Mouse (Mus musculus): Measurements from ENCODE around the gene Slc26a1. TPM values are rescaled to one million over a fixed set of nuclear protein-coding genes. Genes with fewer than 3 reads are reported as not detected.

Gene Slc26a1
- polyA plus RNA-seq, 1 experiment from 2014 or later = 2.1 TPM

DNA sequence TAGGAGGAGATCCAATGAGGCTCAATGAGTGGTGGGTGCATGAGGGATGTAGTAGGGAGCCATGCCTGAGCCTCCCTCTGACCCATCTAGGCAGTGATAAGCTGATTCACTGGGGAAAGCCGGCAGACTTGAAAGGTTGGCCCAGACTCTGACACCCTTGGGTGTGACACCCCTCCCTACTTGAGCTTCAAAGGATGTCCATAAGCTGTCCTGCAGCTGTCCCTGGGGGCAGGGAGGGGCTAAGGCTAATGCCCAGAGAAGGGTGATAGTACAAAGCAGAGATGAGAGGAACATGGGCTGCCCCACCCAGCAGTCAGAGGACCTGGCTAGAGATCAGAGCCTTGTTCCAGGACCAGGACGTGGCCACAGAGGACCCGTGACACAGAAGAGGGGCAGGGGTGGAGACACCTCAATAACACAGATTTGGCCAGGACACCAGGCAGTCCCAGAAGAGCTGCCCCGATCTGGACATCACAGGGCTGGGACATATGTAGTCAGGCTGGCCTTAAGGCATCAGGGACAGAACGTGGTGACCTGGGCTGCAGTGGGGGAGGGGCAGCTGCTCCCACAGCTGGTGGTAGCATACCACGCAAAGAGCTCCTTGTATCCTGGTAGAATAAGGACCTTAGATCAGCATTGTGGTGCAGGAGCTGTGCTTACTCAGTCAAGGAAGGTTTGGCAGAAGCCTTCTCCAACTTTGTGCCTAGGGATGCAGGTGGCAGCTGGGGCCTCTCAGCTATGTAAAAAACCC, 33.8 kb upstream of the Slc26a1 start:
- no peaks in the 10 kb centered on the region for H3K27me3 ChIP-seq (replicated peaks; ENCODE audit: control insufficient read depth, insufficient read depth, low read length)
- WGBS = 62% methylated on average over 6 of the region's 6 CpGs
- H3K4me1 ChIP-seq (ENCODE audit: control insufficient read depth, insufficient read depth, low read length) = no peaks in the 10 kb centered on the region
- H3K9me3 ChIP-seq (replicated peaks; ENCODE audit: control insufficient read depth, low read length) = no peaks in the 10 kb centered on the region
- H3K36me3 ChIP-seq (ENCODE audit: control insufficient read depth, insufficient read depth, low read length) = peaks cover 24% of the 10 kb centered on the region
- no peak overlapping the region for H3K4me2 ChIP-seq (ENCODE audit: low read length)
- no peak for ATAC-seq
- no peak overlapping the region for H3K27ac ChIP-seq (ENCODE audit: low read depth, low read length)
- no peak for DNase-seq (ENCODE audit: low spot score)
- H3K4me3 ChIP-seq (ENCODE audit: low read depth, low read length) = no peak overlapping the region
- no peak overlapping the region for H3K9ac ChIP-seq (ENCODE audit: low read length)

DNA sequence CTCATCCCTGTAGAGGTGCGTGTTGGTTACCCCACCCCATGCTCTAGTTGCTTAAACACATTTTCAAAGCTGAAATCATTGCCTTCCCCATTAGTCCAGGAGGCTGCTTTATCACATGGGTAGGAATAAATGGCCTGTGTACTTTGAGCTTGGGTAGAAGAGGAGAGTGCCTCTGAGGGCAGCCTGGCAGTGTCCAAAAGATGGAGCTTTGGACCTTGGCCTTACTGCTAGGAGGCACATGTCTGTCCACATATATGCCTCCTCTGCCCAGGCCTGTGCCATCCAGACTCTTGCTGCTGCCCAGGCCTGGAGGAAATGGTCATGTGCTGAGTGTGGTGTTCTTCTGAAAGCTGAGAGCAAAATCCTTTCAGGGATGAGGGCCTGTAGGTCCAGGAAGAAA, 33.0 kb upstream of the Slc26a1 start:
- no peak overlapping the region for H3K9ac ChIP-seq (ENCODE audit: low read length)
- no peak overlapping the region for H3K4me3 ChIP-seq (ENCODE audit: low read depth, low read length)
- H3K4me2 ChIP-seq (ENCODE audit: low read length) = no peak overlapping the region
- 90% methylated on average over 1 of the region's 1 CpGs for WGBS
- no peaks in the 10 kb centered on the region for H3K9me3 ChIP-seq (replicated peaks; ENCODE audit: control insufficient read depth, low read length)
- DNase-seq (ENCODE audit: low spot score) = no peak
- H3K4me1 ChIP-seq (ENCODE audit: control insufficient read depth, insufficient read depth, low read length) = no peaks in the 10 kb centered on the region
- H3K27me3 ChIP-seq (replicated peaks; ENCODE audit: control insufficient read depth, insufficient read depth, low read length) = no peaks in the 10 kb centered on the region
- H3K27ac ChIP-seq (ENCODE audit: low read depth, low read length) = no peak overlapping the region
- H3K36me3 ChIP-seq (ENCODE audit: control insufficient read depth, insufficient read depth, low read length) = peaks cover 24% of the 10 kb centered on the region
- ATAC-seq = no peak

DNA sequence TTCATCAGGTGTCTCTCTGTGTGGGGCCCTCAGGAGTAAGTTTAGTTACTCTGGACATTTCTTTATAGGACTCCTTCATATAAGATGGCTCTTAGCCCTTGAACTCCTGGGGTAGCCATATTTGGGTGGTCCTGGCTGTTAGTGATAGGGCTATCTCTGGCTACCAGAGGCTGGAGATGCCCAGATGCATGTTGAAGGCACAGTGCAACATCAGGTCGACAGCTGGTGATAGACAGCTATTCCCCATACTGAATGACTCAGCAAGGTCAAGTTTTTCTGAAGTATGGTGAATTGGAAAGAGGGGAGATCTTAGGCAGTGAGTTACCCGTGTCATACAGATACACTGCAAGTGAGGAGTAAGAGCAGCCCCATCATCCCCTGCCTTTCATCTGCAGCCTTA, 32.4 kb upstream of the Slc26a1 start:
- WGBS = 96% methylated on average over 2 of the region's 2 CpGs
- Histone ChIP-seq H3K4me3 (ENCODE audit: low read depth, low read length) (no peak overlapping the region), H3K9me3 (replicated peaks; ENCODE audit: control insufficient read depth, low read length) (no peaks in the 10 kb centered on the region), H3K27me3 (replicated peaks; ENCODE audit: control insufficient read depth, insufficient read depth, low read length) (no peaks in the 10 kb centered on the region), H3K4me2 (ENCODE audit: low read length) (no peak overlapping the region), H3K36me3 (ENCODE audit: control insufficient read depth, insufficient read depth, low read length) (peaks cover 24% of the 10 kb centered on the region), H3K27ac (ENCODE audit: low read depth, low read length) (no peak overlapping the region), H3K4me1 (ENCODE audit: control insufficient read depth, insufficient read depth, low read length) (no peaks in the 10 kb centered on the region), H3K9ac (ENCODE audit: low read length) (no peak overlapping the region)
- ATAC-seq (no peak), DNase-seq (ENCODE audit: low spot score) (no peak)

DNA sequence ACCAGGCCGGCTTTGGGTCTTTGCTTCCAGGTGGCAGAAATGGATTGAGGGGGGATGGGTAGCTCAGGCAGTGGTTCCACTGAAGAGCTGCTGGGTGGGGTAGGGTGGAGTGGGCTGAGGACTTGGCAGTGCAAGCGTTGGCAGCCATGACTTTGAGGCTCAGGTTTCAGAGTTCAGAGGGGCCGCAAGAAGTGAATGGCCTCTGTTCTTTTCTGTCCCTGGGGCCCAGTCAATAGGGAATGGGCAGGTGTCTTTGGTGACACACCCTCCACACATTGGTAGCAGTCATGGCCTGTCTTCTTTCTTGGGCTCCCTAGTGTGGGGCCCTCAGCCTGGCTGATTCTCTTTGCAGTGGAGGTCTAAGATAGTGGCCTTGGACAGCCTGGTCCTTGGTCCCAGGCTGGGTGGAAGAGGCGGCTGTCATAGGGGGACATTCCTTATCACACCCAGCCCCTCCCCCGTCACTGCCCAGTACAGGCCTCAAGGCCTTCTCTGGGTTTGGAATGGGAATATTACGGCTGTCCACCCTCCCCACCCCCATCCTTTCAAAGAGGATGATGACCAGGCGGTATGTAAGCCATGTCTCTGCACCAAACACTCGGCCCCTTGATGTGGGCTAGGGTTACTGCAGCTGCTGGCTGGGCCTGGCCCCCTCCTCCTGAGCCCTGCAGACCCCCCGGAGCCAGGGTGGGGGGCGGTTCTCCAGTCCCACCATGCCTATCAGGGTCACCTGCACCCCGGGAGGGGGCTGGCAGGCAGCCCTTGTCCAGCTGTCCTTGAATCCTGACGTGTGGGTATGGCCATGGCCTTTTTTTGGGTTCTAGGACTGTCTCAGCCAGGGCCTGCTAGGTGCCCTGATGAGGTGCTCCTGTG, 28.6 kb upstream of the Slc26a1 start:
- Histone ChIP-seq H3K27me3 (replicated peaks; ENCODE audit: control insufficient read depth, insufficient read depth, low read length) (no peaks in the 10 kb centered on the region), H3K4me2 (ENCODE audit: low read length) (no peak overlapping the region), H3K9ac (ENCODE audit: low read length) (no peak overlapping the region), H3K9me3 (replicated peaks; ENCODE audit: control insufficient read depth, low read length) (no peaks in the 10 kb centered on the region), H3K4me1 (ENCODE audit: control insufficient read depth, insufficient read depth, low read length) (no peaks in the 10 kb centered on the region), H3K36me3 (ENCODE audit: control insufficient read depth, insufficient read depth, low read length) (peaks cover 24% of the 10 kb centered on the region), H3K4me3 (ENCODE audit: low read depth, low read length) (no peak overlapping the region), H3K27ac (ENCODE audit: low read depth, low read length) (no peak overlapping the region)
- ATAC-seq = no peak
- DNase-seq (ENCODE audit: low spot score) = no peak
- WGBS = 87% methylated on average over 12 of the region's 12 CpGs

DNA sequence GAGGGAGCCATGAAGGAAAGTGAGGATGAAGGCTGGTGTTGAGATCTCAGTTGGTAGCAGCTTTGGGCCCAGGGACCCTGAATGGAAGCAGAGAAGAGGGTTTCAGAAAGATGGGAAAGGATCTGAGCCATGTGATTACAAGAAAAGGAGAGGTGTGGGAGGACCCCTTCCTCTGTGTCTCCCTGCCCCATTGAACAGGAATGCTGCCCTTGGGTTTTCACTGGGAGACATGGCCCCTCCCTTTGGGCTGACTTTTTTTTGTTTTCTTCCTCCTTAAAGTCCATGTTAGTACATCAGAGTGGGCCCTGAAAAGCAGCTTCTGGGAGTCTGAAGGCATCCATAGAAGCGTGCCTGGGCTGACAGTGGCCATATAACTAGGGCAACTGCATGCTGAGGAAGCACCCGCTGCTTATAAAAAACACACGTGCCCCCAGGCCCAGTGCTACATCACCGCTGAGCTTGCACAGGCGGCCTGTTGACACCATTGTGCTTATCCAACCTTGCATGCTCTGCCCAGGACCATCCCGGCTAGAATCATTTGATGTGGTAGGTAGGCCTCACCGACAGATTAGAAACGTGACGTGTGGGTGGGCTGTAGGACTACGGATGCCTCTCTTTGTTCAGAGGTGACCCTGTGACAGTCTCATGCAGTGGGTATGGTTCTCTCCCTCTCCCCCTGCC, 26.1 kb upstream of the Slc26a1 start:
- ATAC-seq (no peak), DNase-seq (ENCODE audit: low spot score) (no peak)
- Histone ChIP-seq H3K36me3 (ENCODE audit: control insufficient read depth, insufficient read depth, low read length) (peaks cover 21% of the 10 kb centered on the region), H3K9ac (ENCODE audit: low read length) (no peak overlapping the region), H3K4me3 (ENCODE audit: low read depth, low read length) (no peak overlapping the region), H3K9me3 (replicated peaks; ENCODE audit: control insufficient read depth, low read length) (no peaks in the 10 kb centered on the region), H3K27me3 (replicated peaks; ENCODE audit: control insufficient read depth, insufficient read depth, low read length) (no peaks in the 10 kb centered on the region), H3K4me2 (ENCODE audit: low read length) (no peak overlapping the region), H3K27ac (ENCODE audit: low read depth, low read length) (no peak overlapping the region), H3K4me1 (ENCODE audit: control insufficient read depth, insufficient read depth, low read length) (no peaks in the 10 kb centered on the region)
- 71% methylated on average over 10 of the region's 10 CpGs for WGBS

DNA sequence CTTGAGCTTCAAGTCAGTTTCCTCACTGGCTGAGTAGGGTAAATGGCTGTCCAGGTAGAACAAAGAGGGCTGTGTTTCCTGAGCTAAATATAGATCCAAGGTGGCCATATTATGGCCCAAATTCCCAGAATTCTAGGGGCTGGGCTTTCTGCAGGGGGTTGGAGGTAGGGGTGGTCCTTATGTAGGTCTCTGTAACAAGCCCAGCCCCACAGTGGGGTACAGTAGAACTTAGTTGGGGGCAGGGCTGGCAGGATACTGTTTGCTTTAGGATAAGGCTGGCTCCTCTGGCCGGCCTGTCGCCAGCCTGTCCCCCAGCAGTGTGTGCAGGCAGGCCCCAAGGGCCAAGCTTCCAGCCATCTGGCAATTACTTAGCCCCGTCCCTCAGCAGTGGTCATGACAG, 25.0 kb upstream of the Slc26a1 start:
- DNase-seq (ENCODE audit: low spot score) (no peak), ATAC-seq (no peak)
- peaks cover 10% of the 10 kb centered on the region for H3K36me3 ChIP-seq (ENCODE audit: control insufficient read depth, insufficient read depth, low read length)
- H3K4me2 ChIP-seq (ENCODE audit: low read length) = no peak overlapping the region
- no peak overlapping the region for H3K4me3 ChIP-seq (ENCODE audit: low read depth, low read length)
- no peak overlapping the region for H3K27ac ChIP-seq (ENCODE audit: low read depth, low read length)
- 76% methylated on average over 3 of the region's 3 CpGs for WGBS
- 0 out of 2 replicates have a peak, but pooled peaks cover 1% of the 10 kb centered on the region for H3K4me1 ChIP-seq (ENCODE audit: control insufficient read depth, insufficient read depth, low read length)
- H3K9ac ChIP-seq (ENCODE audit: low read length) = no peak overlapping the region
- H3K9me3 ChIP-seq (replicated peaks; ENCODE audit: control insufficient read depth, low read length) = no peaks in the 10 kb centered on the region
- no peaks in the 10 kb centered on the region for H3K27me3 ChIP-seq (replicated peaks; ENCODE audit: control insufficient read depth, insufficient read depth, low read length)

DNA sequence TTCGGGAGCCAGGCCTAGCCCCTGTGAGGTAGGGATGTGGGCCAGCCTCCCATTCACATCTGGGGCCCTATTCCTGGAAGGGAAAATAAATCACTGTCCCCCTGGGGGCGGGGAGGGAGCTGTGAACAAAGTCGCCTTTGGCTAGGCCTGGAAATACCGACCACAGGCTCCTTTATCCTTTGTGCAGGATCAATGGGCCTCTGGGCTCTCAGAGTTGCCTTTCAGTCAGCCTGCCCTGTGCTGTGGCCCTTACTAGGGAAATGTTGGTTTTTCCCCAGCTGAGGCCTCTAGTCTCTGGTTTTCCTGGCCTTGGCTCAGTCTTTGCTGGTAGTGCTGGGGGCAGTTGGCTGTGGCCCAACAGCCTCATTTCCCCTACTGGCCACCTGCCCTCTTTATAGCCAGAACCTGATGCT, 22.0 kb upstream of the Slc26a1 start:
- no peak overlapping the region for H3K9ac ChIP-seq (ENCODE audit: low read length)
- peaks cover 4% of the 10 kb centered on the region for H3K27me3 ChIP-seq (replicated peaks; ENCODE audit: control insufficient read depth, insufficient read depth, low read length)
- WGBS = 8% methylated on average over 4 of the region's 4 CpGs
- peak; percentile 56 for DNase-seq (ENCODE audit: low spot score)
- H3K9me3 ChIP-seq (replicated peaks; ENCODE audit: control insufficient read depth, low read length) = no peaks in the 10 kb centered on the region
- H3K4me1 ChIP-seq (ENCODE audit: control insufficient read depth, insufficient read depth, low read length) = peaks cover 5% of the 10 kb centered on the region; the same call in 1 of the 2 replicates
- H3K4me2 ChIP-seq (ENCODE audit: low read length) = no peak overlapping the region
- no peaks in the 10 kb centered on the region for H3K36me3 ChIP-seq (ENCODE audit: control insufficient read depth, insufficient read depth, low read length)
- no peak overlapping the region for H3K4me3 ChIP-seq (ENCODE audit: low read depth, low read length)
- 0 out of 2 replicates have a peak overlapping the region, but pooled peaks have one; percentile 1 for H3K27ac ChIP-seq (ENCODE audit: low read depth, low read length)
- no peak for ATAC-seq

DNA sequence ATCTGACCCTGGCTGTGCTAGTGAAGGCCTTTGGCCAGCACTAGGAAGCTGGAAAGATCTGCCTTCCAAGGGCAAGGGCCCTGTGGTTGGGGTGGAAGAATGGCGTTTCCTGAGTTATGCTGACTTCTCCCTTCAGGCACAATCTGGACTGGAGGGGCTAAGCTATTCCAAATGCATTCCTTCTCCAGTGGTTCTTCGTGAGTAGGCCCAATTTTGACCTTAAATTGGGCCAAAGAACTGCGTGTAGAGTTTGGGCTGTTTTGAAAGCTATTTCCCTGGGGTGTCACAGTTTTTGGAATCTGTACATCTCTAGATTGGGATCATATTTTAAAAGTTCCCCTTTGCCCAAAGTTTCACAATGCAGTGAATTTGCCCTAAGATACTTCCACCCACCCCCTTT, 21.2 kb upstream of the Slc26a1 start:
- Histone ChIP-seq H3K36me3 (ENCODE audit: control insufficient read depth, insufficient read depth, low read length) (no peaks in the 10 kb centered on the region), H3K9me3 (replicated peaks; ENCODE audit: control insufficient read depth, low read length) (no peaks in the 10 kb centered on the region), H3K27ac (ENCODE audit: low read depth, low read length) (no peak overlapping the region), H3K4me1 (ENCODE audit: control insufficient read depth, insufficient read depth, low read length) (peaks cover 5% of the 10 kb centered on the region; the same call in 1 of the 2 replicates), H3K4me3 (ENCODE audit: low read depth, low read length) (no peak overlapping the region), H3K27me3 (replicated peaks; ENCODE audit: control insufficient read depth, insufficient read depth, low read length) (peaks cover 4% of the 10 kb centered on the region), H3K4me2 (ENCODE audit: low read length) (no peak overlapping the region), H3K9ac (ENCODE audit: low read length) (no peak overlapping the region)
- no peak for DNase-seq (ENCODE audit: low spot score)
- ATAC-seq = no peak
- WGBS = 75% methylated on average over 3 of the region's 3 CpGs

Measured in forebrain, embryonic 14.5 days (tissue).